In genomic region chr11:113362617-113363016, GRCm38 (mm10) we compare ENCODE assay signal across 26 mouse cellular contexts.
DNase-seq lines count a peak whose midpoint lies in the region; ATAC-seq lines count a peak whose summit lies in the region.
"Had no signal": no experiment of that assay in that cellular context is flagged by ENCODE, and none has a peak within 500 bp of the region (broad histone marks: within the 10 kb centered on the region; RNA-seq: fewer than 3 reads in every experiment).

No protein-coding gene starts in this region.

- intact Hi-C loops in left cerebral cortex, postnatal 10 days (cut with DNase I) = no loop called here
- intact Hi-C loops in left cerebral cortex, postnatal 4 days (cut with DNase I) = no loop called here

- peak; percentile 57 for DNase-seq in CD4-positive helper T cell, adult 2 months (ENCODE audit: low read depth, low spot score)
- peak; percentile 7 to 16 for DNase-seq in natural killer cell, adult 2 months (ENCODE audit: low spot score in 2 of 2)
- DNase-seq in thymus, postnatal 25 days = peak; percentile 48
- no peak for DNase-seq in left cerebral cortex, postnatal 10 days (ENCODE audit: extremely low spot score in 1 of 2, low spot score in 2 of 2)
- no peak for DNase-seq in heart, adult 8-10 months (ENCODE audit: low spot score)
- DNase-seq in left cerebral cortex, postnatal 4 days = no peak
- DNase-seq: adrenal gland, adult 2 months; adrenal gland, postnatal 36 days; B cell, adult 2 months; cerebellum, adult 2 months; cerebellum, postnatal 25 days; embryo, embryonic 11 days; gastrocnemius, adult 2 months; heart, adult 2 months; heart, postnatal 10 days; kidney, adult 9 months; kidney, postnatal 10 days; layer of hippocampus, adult 9-11 months; lung, embryonic 14.5 days; lung, postnatal 14 days; right cerebral cortex, postnatal 14 days had no signal

- peak; percentile 72 for ATAC-seq in common myeloid progenitor, adult 5-6 weeks (replicated peaks; ENCODE audit: low read depth, poor library complexity, severe bottlenecking)
- ATAC-seq: forebrain, embryonic 16.5 days; hindbrain, postnatal 0 days; intestine, embryonic 16.5 days; midbrain, embryonic 16.5 days had no signal

Comparison
In these comparisons a context has a peak if more than half of its experiments do, and no peak if none do; other contexts are left out.
1. DNase-seq: peak in CD4-positive helper T cell, adult 2 months (single experiment), natural killer cell, adult 2 months (2 of 2) and thymus, postnatal 25 days (single experiment); none in left cerebral cortex, postnatal 10 days (0 of 2), heart, adult 8-10 months (single experiment) and left cerebral cortex, postnatal 4 days (single experiment).